Mouse (Mus musculus): Measurements from ENCODE around the gene Ifnl3. TPM values are rescaled to one million over a fixed set of nuclear protein-coding genes. Genes with fewer than 3 reads are reported as not detected.

The Ifnl3 gene
- polyA plus RNA-seq, 1 experiment from 2014 or later: not detected

DNA sequence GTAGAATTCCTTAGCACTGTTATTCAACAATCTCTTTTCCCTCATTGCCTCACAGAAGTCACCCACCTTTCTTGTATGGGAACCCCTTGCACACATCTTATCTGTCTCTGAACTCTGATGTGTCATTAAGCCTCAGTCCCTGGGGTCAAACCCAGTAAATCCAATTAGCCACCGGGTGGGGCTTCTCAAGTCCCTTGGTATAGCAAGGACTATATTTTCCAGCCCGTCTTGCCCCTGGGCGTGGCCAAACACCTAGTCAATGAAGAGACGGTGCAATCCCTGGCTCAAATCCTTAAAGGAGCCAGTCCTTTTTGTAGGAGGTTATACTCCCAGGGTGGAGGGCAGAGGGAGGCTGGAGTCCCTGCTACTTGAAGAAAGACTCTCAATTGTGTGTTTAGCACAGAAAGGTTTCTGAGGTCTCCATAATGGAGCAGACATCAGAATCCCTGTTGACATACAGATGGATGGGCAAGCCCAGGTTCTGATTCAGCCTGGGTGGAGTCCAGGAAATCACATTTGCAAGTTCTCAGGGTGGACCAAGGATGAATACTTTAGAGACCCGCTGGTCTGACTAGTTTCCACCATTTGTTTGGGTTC is 33.4 kb downstream of the Ifnl3 start:
- Histone ChIP-seq H3K27me3 (ENCODE audit: control insufficient read depth, insufficient read depth, low read length) (no peaks in the 10 kb centered on the region), H3K4me1 (ENCODE audit: control insufficient read depth, insufficient read depth, low read length) (peaks cover 19% of the 10 kb centered on the region), H3K9ac (ENCODE audit: low read length) (no peak overlapping the region), H3K4me3 (replicated peaks; ENCODE audit: low read length) (no peak overlapping the region), H3K27ac (ENCODE audit: low read length) (peak overlapping the region; percentile 59), H3K9me3 (replicated peaks; ENCODE audit: control insufficient read depth, low read length) (no peaks in the 10 kb centered on the region), H3K36me3 (ENCODE audit: control insufficient read depth, insufficient read depth, low read length) (no peaks in the 10 kb centered on the region; the same call in 1 of the 2 replicates), H3K4me2 (ENCODE audit: low read depth, low read length) (no peak overlapping the region)
- ATAC-seq (ENCODE audit: insufficient read depth, low FRiP score): no peak
- WGBS: 8% methylated on average over 5 of the region's 5 CpGs

DNA sequence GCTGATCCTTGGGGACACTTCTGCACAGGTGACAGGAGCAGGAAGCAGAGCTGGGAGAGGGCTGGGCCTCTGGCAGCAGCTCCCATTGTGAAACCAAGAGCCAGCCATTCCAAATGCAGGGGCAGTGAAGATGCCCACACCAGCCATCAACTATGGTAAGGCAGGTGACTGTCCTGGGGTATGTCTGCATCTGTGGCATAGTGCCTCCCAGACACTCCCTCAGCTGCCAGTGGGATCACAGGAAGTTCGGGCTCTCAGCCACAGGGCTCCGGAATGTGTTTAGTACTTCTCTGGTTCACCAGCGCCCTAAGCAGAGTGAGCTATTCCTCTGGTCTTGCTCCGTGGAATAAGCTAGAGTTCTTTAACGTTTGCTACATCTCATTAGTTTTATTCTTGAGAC is 34.4 kb downstream of the Ifnl3 start:
- Histone ChIP-seq H3K27me3 (ENCODE audit: control insufficient read depth, insufficient read depth, low read length) (no peaks in the 10 kb centered on the region), H3K9me3 (replicated peaks; ENCODE audit: control insufficient read depth, low read length) (no peaks in the 10 kb centered on the region), H3K36me3 (ENCODE audit: control insufficient read depth, insufficient read depth, low read length) (no peaks in the 10 kb centered on the region; the same call in 1 of the 2 replicates), H3K4me3 (replicated peaks; ENCODE audit: low read length) (no peak overlapping the region), H3K4me1 (ENCODE audit: control insufficient read depth, insufficient read depth, low read length) (peaks cover 19% of the 10 kb centered on the region), H3K27ac (ENCODE audit: low read length) (peak overlapping the region; percentile 59; the same call in 1 of the 2 replicates), H3K9ac (ENCODE audit: low read length) (no peak overlapping the region), H3K4me2 (ENCODE audit: low read depth, low read length) (no peak overlapping the region)
- no peak for ATAC-seq (ENCODE audit: insufficient read depth, low FRiP score)
- 58% methylated on average over 5 of the region's 5 CpGs for WGBS

DNA sequence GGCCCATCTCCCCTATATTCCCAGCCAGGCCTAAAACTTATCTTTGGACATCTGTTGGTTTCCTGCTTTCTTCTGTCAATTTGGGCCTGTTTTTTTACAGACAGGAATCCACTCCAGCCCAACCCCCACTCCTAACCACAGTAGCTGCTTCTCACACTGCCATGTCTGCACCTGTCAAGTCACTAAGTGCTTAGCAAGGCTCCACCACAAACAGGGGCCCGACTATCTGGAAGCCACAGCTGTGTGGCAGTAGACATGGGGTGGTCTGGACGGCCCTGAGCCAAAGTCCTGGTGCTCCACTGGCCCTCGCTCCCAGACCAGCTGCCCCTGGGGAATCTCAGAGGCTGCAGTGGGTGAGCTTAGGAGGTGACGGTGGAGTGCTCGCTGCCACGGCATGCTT is 35.1 kb downstream of the Ifnl3 start:
- H3K9ac ChIP-seq (ENCODE audit: low read length): no peak overlapping the region
- WGBS: 71% methylated on average over 6 of the region's 6 CpGs
- no peaks in the 10 kb centered on the region for H3K27me3 ChIP-seq (ENCODE audit: control insufficient read depth, insufficient read depth, low read length)
- peaks cover 19% of the 10 kb centered on the region for H3K4me1 ChIP-seq (ENCODE audit: control insufficient read depth, insufficient read depth, low read length)
- no peak overlapping the region; the same call in 1 of the 2 replicates for H3K27ac ChIP-seq (ENCODE audit: low read length)
- no peak for ATAC-seq (ENCODE audit: insufficient read depth, low FRiP score)
- no peaks in the 10 kb centered on the region for H3K9me3 ChIP-seq (replicated peaks; ENCODE audit: control insufficient read depth, low read length)
- no peak overlapping the region for H3K4me2 ChIP-seq (ENCODE audit: low read depth, low read length)
- H3K4me3 ChIP-seq (replicated peaks; ENCODE audit: low read length): no peak overlapping the region
- H3K36me3 ChIP-seq (ENCODE audit: control insufficient read depth, insufficient read depth, low read length): no peaks in the 10 kb centered on the region; the same call in 1 of the 2 replicates

DNA sequence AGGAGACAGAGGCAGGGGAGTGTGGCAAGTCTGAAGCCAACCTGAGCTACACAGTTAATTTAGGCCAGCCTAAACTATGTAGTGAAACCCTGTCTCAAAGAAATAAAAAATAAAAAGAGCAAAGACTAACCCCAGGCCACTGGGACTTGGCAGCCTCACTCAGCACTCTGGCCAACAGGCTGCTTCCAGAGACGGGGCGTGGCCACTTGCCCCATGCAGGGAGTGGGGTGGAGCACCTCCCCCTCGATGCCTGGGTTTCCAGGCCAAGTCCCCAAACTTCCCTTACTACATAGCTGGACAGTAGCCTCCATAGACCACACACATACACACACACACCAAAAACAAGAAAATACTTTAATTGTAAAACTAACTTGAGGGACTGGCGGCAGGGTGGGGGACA is 35.9 kb downstream of the Ifnl3 start:
- Histone ChIP-seq H3K4me1 (ENCODE audit: control insufficient read depth, insufficient read depth, low read length) (peaks cover 19% of the 10 kb centered on the region), H3K36me3 (ENCODE audit: control insufficient read depth, insufficient read depth, low read length) (no peaks in the 10 kb centered on the region; the same call in 1 of the 2 replicates), H3K9me3 (replicated peaks; ENCODE audit: control insufficient read depth, low read length) (no peaks in the 10 kb centered on the region), H3K27me3 (ENCODE audit: control insufficient read depth, insufficient read depth, low read length) (no peaks in the 10 kb centered on the region), H3K27ac (ENCODE audit: low read length) (peak overlapping the region; percentile 53; the same call in 1 of the 2 replicates), H3K4me3 (replicated peaks; ENCODE audit: low read length) (no peak overlapping the region), H3K9ac (ENCODE audit: low read length) (no peak overlapping the region), H3K4me2 (ENCODE audit: low read depth, low read length) (no peak overlapping the region)
- peak; percentile 63 for ATAC-seq (ENCODE audit: insufficient read depth, low FRiP score)
- 51% methylated on average over 4 of the region's 4 CpGs for WGBS

DNA sequence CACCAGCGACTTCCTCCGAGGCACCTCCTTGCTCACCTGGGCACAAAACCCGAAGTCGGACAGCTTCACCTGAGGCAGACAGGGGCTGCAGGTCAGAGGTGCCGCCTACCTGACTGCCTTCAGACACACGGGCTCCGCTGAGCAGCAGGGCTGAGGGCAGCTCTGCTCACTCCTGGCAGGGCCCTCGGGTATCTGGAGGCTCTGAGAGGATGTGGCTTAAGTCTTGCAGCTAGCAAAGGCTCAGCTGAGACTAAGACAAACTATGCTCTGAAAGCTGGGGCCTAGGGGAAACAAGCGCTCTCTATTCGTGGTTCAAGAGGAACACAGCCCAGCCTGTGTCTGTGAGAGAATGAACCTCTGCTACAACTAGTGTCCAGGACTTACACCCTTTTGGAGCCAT is 38.2 kb downstream of the Ifnl3 start:
- no peak overlapping the region for H3K9ac ChIP-seq (ENCODE audit: low read length)
- no peak for ATAC-seq (ENCODE audit: insufficient read depth, low FRiP score)
- H3K36me3 ChIP-seq (ENCODE audit: control insufficient read depth, insufficient read depth, low read length): peaks cover 21% of the 10 kb centered on the region
- no peaks in the 10 kb centered on the region for H3K9me3 ChIP-seq (replicated peaks; ENCODE audit: control insufficient read depth, low read length)
- no peak overlapping the region for H3K4me3 ChIP-seq (replicated peaks; ENCODE audit: low read length)
- H3K4me2 ChIP-seq (ENCODE audit: low read depth, low read length): no peak overlapping the region
- no peaks in the 10 kb centered on the region for H3K27me3 ChIP-seq (ENCODE audit: control insufficient read depth, insufficient read depth, low read length)
- 91% methylated on average over 10 of the region's 10 CpGs for WGBS
- H3K4me1 ChIP-seq (ENCODE audit: control insufficient read depth, insufficient read depth, low read length): peaks cover 19% of the 10 kb centered on the region
- no peak overlapping the region for H3K27ac ChIP-seq (ENCODE audit: low read length)

DNA sequence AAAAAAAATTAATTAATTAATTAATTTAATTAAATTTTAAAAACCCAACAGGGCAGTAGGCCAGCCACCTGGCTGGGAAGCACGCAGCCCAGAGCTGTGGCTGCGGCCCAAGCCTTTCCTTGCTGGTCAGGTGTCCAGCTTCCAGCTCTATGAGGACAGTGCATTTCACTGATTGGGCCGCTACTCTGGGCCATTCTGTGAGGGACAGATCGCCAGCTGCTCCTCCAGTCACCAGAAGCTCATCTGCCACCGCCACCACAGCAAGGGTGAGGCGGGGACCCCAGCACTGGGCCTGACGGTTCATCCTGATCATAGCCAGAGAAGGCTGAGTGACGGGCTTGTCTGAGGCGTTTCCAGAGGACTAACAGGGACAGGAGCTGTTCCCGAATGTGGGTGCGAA is 39.3 kb downstream of the Ifnl3 start:
- H3K27ac ChIP-seq (ENCODE audit: low read length): no peak overlapping the region
- H3K36me3 ChIP-seq (ENCODE audit: control insufficient read depth, insufficient read depth, low read length): peaks cover 25% of the 10 kb centered on the region
- no peak overlapping the region for H3K9ac ChIP-seq (ENCODE audit: low read length)
- no peaks in the 10 kb centered on the region for H3K27me3 ChIP-seq (ENCODE audit: control insufficient read depth, insufficient read depth, low read length)
- H3K9me3 ChIP-seq (replicated peaks; ENCODE audit: control insufficient read depth, low read length): no peaks in the 10 kb centered on the region
- no peak overlapping the region for H3K4me3 ChIP-seq (replicated peaks; ENCODE audit: low read length)
- H3K4me1 ChIP-seq (ENCODE audit: control insufficient read depth, insufficient read depth, low read length): peaks cover 11% of the 10 kb centered on the region; the same call in 1 of the 2 replicates
- no peak for ATAC-seq (ENCODE audit: insufficient read depth, low FRiP score)
- 91% methylated on average over 11 of the region's 11 CpGs for WGBS
- H3K4me2 ChIP-seq (ENCODE audit: low read depth, low read length): no peak overlapping the region

DNA sequence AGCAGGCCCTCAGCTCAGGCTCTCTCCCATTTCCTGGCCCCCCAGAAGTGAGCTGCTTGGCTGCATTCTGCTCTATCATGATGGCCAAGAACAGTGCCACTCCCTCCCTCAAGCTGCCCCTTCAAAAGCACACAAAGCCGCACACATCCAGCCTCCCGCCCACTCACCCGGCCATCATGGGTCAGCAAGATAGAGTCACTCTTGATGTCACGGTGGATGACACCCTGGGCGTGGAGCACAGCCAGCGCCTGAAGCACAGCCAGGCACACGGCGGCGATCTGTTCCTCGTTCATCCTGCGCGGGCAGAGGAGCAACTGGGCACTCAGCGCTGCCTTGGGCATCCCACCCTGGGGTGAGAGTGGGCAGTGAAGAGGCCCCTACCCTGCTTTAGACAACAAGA is 39.7 kb downstream of the Ifnl3 start:
- Histone ChIP-seq H3K27me3 (ENCODE audit: control insufficient read depth, insufficient read depth, low read length) (no peaks in the 10 kb centered on the region), H3K9ac (ENCODE audit: low read length) (no peak overlapping the region), H3K4me3 (replicated peaks; ENCODE audit: low read length) (no peak overlapping the region), H3K27ac (ENCODE audit: low read length) (no peak overlapping the region), H3K4me2 (ENCODE audit: low read depth, low read length) (no peak overlapping the region), H3K9me3 (replicated peaks; ENCODE audit: control insufficient read depth, low read length) (no peaks in the 10 kb centered on the region), H3K4me1 (ENCODE audit: control insufficient read depth, insufficient read depth, low read length) (peaks cover 11% of the 10 kb centered on the region; the same call in 1 of the 2 replicates), H3K36me3 (ENCODE audit: control insufficient read depth, insufficient read depth, low read length) (peaks cover 29% of the 10 kb centered on the region)
- ATAC-seq (ENCODE audit: insufficient read depth, low FRiP score): no peak
- WGBS: 87% methylated on average over 13 of the region's 13 CpGs

DNA sequence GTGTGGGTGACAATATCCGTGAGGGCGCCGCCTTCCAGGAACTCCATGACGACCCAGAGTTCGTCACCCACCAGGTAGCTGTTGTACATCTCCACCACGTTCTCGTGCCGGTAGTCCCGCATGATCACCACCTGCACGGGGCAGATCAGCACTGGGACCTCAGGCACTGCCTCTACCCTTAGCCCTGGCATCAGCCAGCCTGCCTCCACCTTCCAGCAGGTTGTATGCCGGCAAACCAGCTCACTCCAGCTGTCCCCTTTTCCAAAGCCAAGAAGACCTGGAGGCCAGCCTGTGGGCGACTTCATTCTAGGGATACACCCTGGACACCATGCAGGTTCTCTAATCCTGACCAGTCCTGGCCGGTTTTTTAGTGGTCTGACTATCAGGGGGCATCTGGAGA is 40.3 kb downstream of the Ifnl3 start:
- no peak for ATAC-seq (ENCODE audit: insufficient read depth, low FRiP score)
- WGBS: 94% methylated on average over 13 of the region's 13 CpGs
- H3K27ac ChIP-seq (ENCODE audit: low read length): no peak overlapping the region
- peaks cover 11% of the 10 kb centered on the region; the same call in 1 of the 2 replicates for H3K4me1 ChIP-seq (ENCODE audit: control insufficient read depth, insufficient read depth, low read length)
- H3K4me2 ChIP-seq (ENCODE audit: low read depth, low read length): no peak overlapping the region
- H3K4me3 ChIP-seq (replicated peaks; ENCODE audit: low read length): no peak overlapping the region
- peaks cover 34% of the 10 kb centered on the region for H3K36me3 ChIP-seq (ENCODE audit: control insufficient read depth, insufficient read depth, low read length)
- no peaks in the 10 kb centered on the region for H3K27me3 ChIP-seq (ENCODE audit: control insufficient read depth, insufficient read depth, low read length)
- H3K9me3 ChIP-seq (replicated peaks; ENCODE audit: control insufficient read depth, low read length): no peaks in the 10 kb centered on the region
- H3K9ac ChIP-seq (ENCODE audit: low read length): no peak overlapping the region

DNA sequence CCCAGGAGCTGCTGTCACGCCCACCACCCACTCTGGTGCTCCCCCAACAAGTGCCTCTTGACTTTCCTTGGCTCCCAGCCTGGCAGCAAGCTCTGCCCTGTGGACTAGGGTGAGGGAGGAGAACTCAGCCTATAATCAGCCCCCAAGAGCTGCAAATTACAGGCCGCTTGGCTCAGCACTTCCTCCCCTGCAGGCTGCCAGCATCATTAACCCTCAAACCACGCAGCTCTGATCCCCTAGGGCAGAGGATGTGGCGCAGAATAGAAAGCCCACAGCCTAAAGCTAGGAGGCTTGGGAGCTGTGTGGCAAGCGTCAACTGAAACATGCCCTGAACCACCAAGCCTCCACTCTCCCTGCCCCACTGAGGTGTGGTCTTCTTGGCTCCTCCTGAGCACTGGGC is 42.8 kb downstream of the Ifnl3 start:
- peaks cover 18% of the 10 kb centered on the region; the same call in 1 of the 2 replicates for H3K4me1 ChIP-seq (ENCODE audit: control insufficient read depth, insufficient read depth, low read length)
- ATAC-seq (ENCODE audit: insufficient read depth, low FRiP score): no peak
- H3K36me3 ChIP-seq (ENCODE audit: control insufficient read depth, insufficient read depth, low read length): peaks cover 35% of the 10 kb centered on the region
- no peak overlapping the region for H3K9ac ChIP-seq (ENCODE audit: low read length)
- H3K4me3 ChIP-seq (replicated peaks; ENCODE audit: low read length): no peak overlapping the region
- H3K4me2 ChIP-seq (ENCODE audit: low read depth, low read length): no peak overlapping the region
- no peak overlapping the region for H3K27ac ChIP-seq (ENCODE audit: low read length)
- WGBS: 81% methylated on average over 5 of the region's 5 CpGs
- H3K9me3 ChIP-seq (replicated peaks; ENCODE audit: control insufficient read depth, low read length): no peaks in the 10 kb centered on the region
- no peaks in the 10 kb centered on the region for H3K27me3 ChIP-seq (ENCODE audit: control insufficient read depth, insufficient read depth, low read length)

All from stomach, embryonic 16.5 days (tissue).